Mouse (Mus musculus) neural tube, embryonic 13.5 days (tissue): Measurements from ENCODE around the gene Cd63. TPM values are rescaled to one million over a fixed set of nuclear protein-coding genes. Genes with fewer than 3 reads are reported as not detected.

Source experiments
- ATAC-seq: fragments of 200-750 bp; cut with Nextera tagmentation; 2 replicates; pipeline ENCODE4 v1.8.0; 2017; ENCODE audit warnings: low read depth, mild to moderate bottlenecking, moderate TSS enrichment, moderate library complexity
- H3K27ac ChIP-seq: fragments of 300-500 bp; sonication (generic); replicated peaks from 2 replicates; pipeline ENCODE4 v1.5.1; 2015; ENCODE audit warnings: moderate library complexity, mild to moderate bottlenecking, inconsistent platforms
- H3K27me3 ChIP-seq: fragments of 300-500 bp; sonication (generic); 2 replicates; pipeline ENCODE4 v1.6.1; 2015; ENCODE audit warnings: mild to moderate bottlenecking, inconsistent platforms
- H3K36me3 ChIP-seq: fragments of 300-500 bp; sonication (generic); 2 replicates; pipeline ENCODE4 v1.6.1; 2015; ENCODE audit warnings: mild to moderate bottlenecking, inconsistent platforms
- H3K4me1 ChIP-seq: fragments of 300-500 bp; sonication (generic); replicated peaks from 2 replicates; pipeline ENCODE4 v1.6.1; 2015; ENCODE audit warnings: inconsistent platforms
- H3K4me2 ChIP-seq: fragments of 300-500 bp; sonication (generic); 2 replicates; pipeline ENCODE4 v1.6.1; 2015; ENCODE audit warnings: inconsistent platforms, mild to moderate bottlenecking, moderate library complexity
- H3K4me3 ChIP-seq: fragments of 300-500 bp; sonication (generic); 2 replicates; pipeline ENCODE4 v1.5.1; 2015; ENCODE audit warnings: mild to moderate bottlenecking, inconsistent platforms
- H3K9ac ChIP-seq: fragments of 300-500 bp; sonication (generic); 2 replicates; pipeline ENCODE4 v1.6.1; 2015; ENCODE audit warnings: moderate library complexity, mild to moderate bottlenecking, inconsistent platforms
- H3K9me3 ChIP-seq: fragments of 300-500 bp; sonication (generic); 2 replicates; pipeline ENCODE4 v1.6.1; 2016; ENCODE audit warnings: inconsistent platforms
- WGBS: fragments of 180-500 bp; shearing (Covaris S2); methylation state at CpG from one replicate; pipeline ENCODE4 v1.1.7; 2015; 5-methylcytosine and 5-hydroxymethylcytosine counted together
- polyA plus RNA-seq: library from polyadenylated mRNA; unstranded; fragments of >200 nt; fragmentation: Nextera tagmentation; extraction: Ambion mirVana; gene quantifications from 2 replicates; pipeline ENCODE4 v1.2.1, GENCODE M21; 2015

Cd63 gene
- polyA plus RNA-seq, 1 experiment from 2014 or later = 228 TPM

GRCm38 (mm10) chr10:128919966-128920365 lies 19.2 kb downstream of the Cd63 start:
- Histone ChIP-seq H3K4me1 (peaks cover 57% of the 10 kb centered on the region), H3K27ac (peak overlapping the region; percentile 65), H3K9ac (peak overlapping the region; percentile 46; the same call in 1 of the 2 replicates), H3K4me3 (no peak overlapping the region), H3K27me3 (no peaks in the 10 kb centered on the region), H3K36me3 (peaks cover 25% of the 10 kb centered on the region), H3K9me3 (no peaks in the 10 kb centered on the region), H3K4me2 (no peak overlapping the region)
- WGBS = 86% methylated on average over 7 of the region's 7 CpGs
- ATAC-seq = no peak

GRCm38 (mm10) chr10:128920736-128921161 lies 20.0 kb downstream of the Cd63 start:
- no peaks in the 10 kb centered on the region for H3K27me3 ChIP-seq
- no peak overlapping the region for H3K4me3 ChIP-seq
- no peak overlapping the region for H3K9ac ChIP-seq
- 87% methylated on average over 3 of the region's 3 CpGs for WGBS
- no peak for ATAC-seq
- H3K27ac ChIP-seq = no peak overlapping the region
- H3K36me3 ChIP-seq = peaks cover 25% of the 10 kb centered on the region
- H3K4me2 ChIP-seq = no peak overlapping the region
- no peaks in the 10 kb centered on the region for H3K9me3 ChIP-seq
- H3K4me1 ChIP-seq = peaks cover 57% of the 10 kb centered on the region

DNA sequence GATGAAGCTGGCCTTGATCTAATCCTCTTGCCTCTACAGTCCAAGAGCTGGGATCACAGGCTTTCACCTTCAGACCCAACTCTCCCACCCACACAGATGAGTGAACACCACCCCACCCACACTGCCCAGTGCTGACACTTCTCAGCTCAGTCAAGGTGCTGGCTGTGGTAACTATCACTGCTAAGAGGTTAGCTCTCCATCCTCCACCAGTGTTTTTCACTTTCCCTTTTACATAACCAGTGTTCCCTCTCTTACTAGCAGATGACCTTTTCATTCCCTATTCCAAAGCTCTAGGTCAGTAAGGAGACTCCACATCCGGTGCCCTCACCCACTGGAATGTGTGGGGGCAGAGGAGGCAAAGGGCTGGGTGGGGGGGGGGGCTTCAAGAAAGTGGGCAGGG lies 20.5 kb downstream of the Cd63 start:
- Histone ChIP-seq H3K27ac (no peak overlapping the region), H3K4me2 (no peak overlapping the region), H3K9ac (no peak overlapping the region), H3K4me1 (peaks cover 57% of the 10 kb centered on the region), H3K36me3 (peaks cover 22% of the 10 kb centered on the region), H3K9me3 (no peaks in the 10 kb centered on the region), H3K4me3 (no peak overlapping the region), H3K27me3 (no peaks in the 10 kb centered on the region)
- WGBS = 77% methylated on average over 1 of the region's 1 CpGs
- no peak for ATAC-seq

DNA sequence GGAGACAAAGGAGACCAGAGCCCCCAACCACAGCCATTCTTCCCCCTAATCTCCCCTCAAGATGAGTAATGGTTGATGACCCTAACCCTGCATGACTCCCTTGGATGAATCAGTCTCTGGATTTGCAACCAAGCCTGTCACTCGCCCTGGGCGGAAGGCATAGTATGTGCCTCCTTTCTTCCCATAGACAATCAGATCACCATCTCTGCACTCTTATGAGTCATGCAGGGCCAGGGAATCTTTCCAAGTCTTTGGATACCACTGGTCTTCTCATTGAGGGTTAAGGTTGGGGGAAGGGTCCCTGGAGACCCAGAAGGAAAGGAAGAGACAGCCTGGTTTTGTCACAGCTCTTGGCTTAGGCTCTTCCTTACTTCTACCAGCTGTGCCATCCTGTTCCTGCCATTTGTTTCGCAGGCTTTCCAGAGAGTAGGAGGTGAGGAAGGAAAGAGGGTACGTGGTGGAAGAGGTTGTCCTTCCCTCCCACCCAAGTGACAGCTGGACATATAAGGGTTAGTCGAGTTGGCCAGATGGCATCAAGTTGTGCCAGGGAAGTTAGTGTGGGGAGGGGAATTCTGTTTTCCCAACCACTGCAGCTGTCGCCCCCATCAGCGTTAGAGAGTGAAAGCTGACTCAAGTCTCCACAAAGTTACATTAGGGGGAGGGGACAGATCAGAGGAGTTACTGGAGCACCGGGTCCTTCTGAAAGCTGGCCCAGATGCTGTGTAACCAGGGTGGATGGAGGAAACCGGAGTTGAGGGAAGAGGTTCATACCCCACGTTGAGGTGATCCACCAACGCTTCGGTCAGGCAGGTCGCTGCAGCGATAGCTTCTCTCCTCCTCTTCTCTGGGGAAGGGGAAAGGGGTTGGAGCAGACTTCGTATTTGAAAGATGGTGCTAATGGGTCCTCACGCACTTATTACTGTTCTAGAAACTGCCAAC lies 21.4 kb downstream of the Cd63 start:
- 73% methylated on average over 16 of the region's 16 CpGs for WGBS
- peak overlapping the region; percentile 96 for H3K27ac ChIP-seq
- H3K4me1 ChIP-seq = peaks cover 57% of the 10 kb centered on the region
- peak overlapping the region; percentile 89 for H3K9ac ChIP-seq
- ATAC-seq = 0 out of 2 replicates have a peak, but pooled peaks have one; percentile 2
- H3K9me3 ChIP-seq = no peaks in the 10 kb centered on the region
- peak overlapping the region; percentile 86 for H3K4me3 ChIP-seq
- peaks cover 16% of the 10 kb centered on the region for H3K36me3 ChIP-seq
- peaks cover 4% of the 10 kb centered on the region; the same call in 1 of the 2 replicates for H3K27me3 ChIP-seq
- peak overlapping the region; percentile 80 for H3K4me2 ChIP-seq

- Histone ChIP-seq H3K4me2 (peak within 1 kb of the TSS; percentile 80), H3K4me1 (peaks cover 57% of the 10 kb centered on the region), H3K9me3 (no peaks in the 10 kb centered on the region), H3K9ac (peak within 1 kb of the TSS; percentile 89), H3K36me3 (peaks cover 10% of the 10 kb centered on the region), H3K27ac (peak within 1 kb of the TSS; percentile 96), H3K27me3 (peaks cover 9% of the 10 kb centered on the region), H3K4me3 (peak within 1 kb of the TSS; percentile 86)
- 17% methylated on average over 1 of the region's 1 CpGs for WGBS
- ATAC-seq = no peak
These were observed 21.9 kb downstream of the Cd63 start, which contains the start of gene Rdh5 for GRCm38 (mm10) chr10:128922822-128923012. TSS of gene Rdh5 (minus strand) at chr10:128922888.

GRCm38 (mm10) chr10:128923013-128923691 lies 22.4 kb downstream of the Cd63 start:
- H3K4me2 ChIP-seq = peak overlapping the region; percentile 80
- H3K9ac ChIP-seq = peak overlapping the region; percentile 89
- H3K4me1 ChIP-seq = peaks cover 57% of the 10 kb centered on the region
- WGBS = under 1% methylated on average over 42 of the region's 42 CpGs
- peak overlapping the region; percentile 96 for H3K27ac ChIP-seq
- H3K36me3 ChIP-seq = peaks cover 6% of the 10 kb centered on the region; the same call in 1 of the 2 replicates
- H3K4me3 ChIP-seq = peak overlapping the region; percentile 86
- no peaks in the 10 kb centered on the region for H3K9me3 ChIP-seq
- H3K27me3 ChIP-seq = peaks cover 13% of the 10 kb centered on the region
- peak; percentile 96 for ATAC-seq

GRCm38 (mm10) chr10:128923935-128924334 lies 23.1 kb downstream of the Cd63 start, which contains the start of gene Bloc1s1:
TSS of gene Bloc1s1 (minus strand) at chr10:128924035.
- H3K9me3 ChIP-seq = no peaks in the 10 kb centered on the region
- no peak for ATAC-seq
- WGBS = 57% methylated on average over 9 of the region's 9 CpGs
- peak within 1 kb of the TSS; percentile 89 for H3K9ac ChIP-seq
- H3K4me2 ChIP-seq = peak within 1 kb of the TSS; percentile 80
- H3K27ac ChIP-seq = peak within 1 kb of the TSS; percentile 96
- peak within 1 kb of the TSS; percentile 86 for H3K4me3 ChIP-seq
- H3K4me1 ChIP-seq = peaks cover 51% of the 10 kb centered on the region
- H3K36me3 ChIP-seq = 0 out of 2 replicates have a peak, but pooled peaks cover 3% of the 10 kb centered on the region
- peaks cover 21% of the 10 kb centered on the region for H3K27me3 ChIP-seq

GRCm38 (mm10) chr10:128928356-128928755 lies 27.6 kb downstream of the Cd63 start:
- H3K27me3 ChIP-seq = peaks cover 59% of the 10 kb centered on the region
- peak overlapping the region; percentile 14; the same call in 1 of the 2 replicates for H3K9ac ChIP-seq
- H3K4me2 ChIP-seq = no peak overlapping the region
- no peaks in the 10 kb centered on the region for H3K9me3 ChIP-seq
- H3K27ac ChIP-seq = no peak overlapping the region
- H3K4me3 ChIP-seq = no peak overlapping the region
- H3K4me1 ChIP-seq = peaks cover 15% of the 10 kb centered on the region
- no peak for ATAC-seq
- WGBS = 31% methylated on average over 4 of the region's 4 CpGs
- H3K36me3 ChIP-seq = no peaks in the 10 kb centered on the region

- H3K9ac ChIP-seq = no peak overlapping the region
- no peaks in the 10 kb centered on the region for H3K36me3 ChIP-seq
- ATAC-seq = no peak
- H3K4me3 ChIP-seq = no peak overlapping the region
- 61% methylated on average over 7 of the region's 7 CpGs for WGBS
- H3K4me2 ChIP-seq = no peak overlapping the region
- H3K9me3 ChIP-seq = no peaks in the 10 kb centered on the region
- peaks cover 73% of the 10 kb centered on the region for H3K27me3 ChIP-seq
- H3K27ac ChIP-seq = no peak overlapping the region
- peaks cover 21% of the 10 kb centered on the region for H3K4me1 ChIP-seq
These were observed 29.0 kb downstream of the Cd63 start for GRCm38 (mm10) chr10:128929638-128930378.

GRCm38 (mm10) chr10:128931441-128931840 lies 30.7 kb downstream of the Cd63 start:
- Histone ChIP-seq H3K27ac (no peak overlapping the region), H3K9ac (no peak overlapping the region), H3K4me1 (peaks cover 21% of the 10 kb centered on the region), H3K36me3 (no peaks in the 10 kb centered on the region), H3K4me2 (no peak overlapping the region), H3K27me3 (peaks cover 90% of the 10 kb centered on the region), H3K9me3 (no peaks in the 10 kb centered on the region), H3K4me3 (no peak overlapping the region)
- WGBS = 82% methylated on average over 2 of the region's 2 CpGs
- no peak for ATAC-seq

DNA sequence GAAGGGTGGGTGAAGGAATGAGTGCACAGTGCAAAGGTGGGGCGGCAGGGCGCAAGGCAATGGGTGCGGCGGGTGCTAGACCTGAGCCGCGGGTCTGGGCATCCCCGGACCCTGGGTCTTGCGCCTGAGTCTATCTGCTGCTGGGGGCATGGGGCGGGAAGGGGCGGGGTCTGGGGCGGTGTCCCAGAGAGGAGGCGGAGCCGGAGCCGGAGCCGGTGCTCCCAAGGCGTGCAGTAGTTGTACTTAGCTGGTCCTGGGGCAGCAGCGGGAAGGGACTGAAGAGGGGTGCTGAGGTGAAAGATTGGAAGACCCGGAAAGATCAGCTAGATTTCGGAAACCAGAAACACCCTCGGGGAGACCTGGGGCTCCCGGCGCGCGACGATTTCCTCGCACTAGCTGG lies 32.8 kb downstream of the Cd63 start, which contains the start of gene Itga7:
Gene Itga7 (plus strand): TSS at position 245 of the 400 bp plus-strand sequence.
- H3K4me2 ChIP-seq = peak within 1 kb of the TSS; percentile 65
- 1% methylated on average over 26 of the region's 26 CpGs for WGBS
- no peaks in the 10 kb centered on the region for H3K36me3 ChIP-seq
- peaks cover 80% of the 10 kb centered on the region for H3K27me3 ChIP-seq
- ATAC-seq = peak; percentile 70
- H3K9me3 ChIP-seq = no peaks in the 10 kb centered on the region
- H3K4me3 ChIP-seq = peak within 1 kb of the TSS; percentile 43
- H3K9ac ChIP-seq = peak within 1 kb of the TSS; percentile 56
- H3K27ac ChIP-seq = peak within 1 kb of the TSS; percentile 52
- peaks cover 17% of the 10 kb centered on the region for H3K4me1 ChIP-seq
